Mouse (Mus musculus) layer of hippocampus, adult 9-11 months (tissue): ENCODE results near the gene Rfx7.
"Not testable (repeated sequence)": the region's sequence is repeated elsewhere in the genome, so short reads cannot be mapped to it uniquely, and the experiment has no call there.

Source experiments
- DNase-seq: peaks from one replicate; pipeline ENCODE4 v3.0.0; 2022

Gene Rfx7

DNA sequence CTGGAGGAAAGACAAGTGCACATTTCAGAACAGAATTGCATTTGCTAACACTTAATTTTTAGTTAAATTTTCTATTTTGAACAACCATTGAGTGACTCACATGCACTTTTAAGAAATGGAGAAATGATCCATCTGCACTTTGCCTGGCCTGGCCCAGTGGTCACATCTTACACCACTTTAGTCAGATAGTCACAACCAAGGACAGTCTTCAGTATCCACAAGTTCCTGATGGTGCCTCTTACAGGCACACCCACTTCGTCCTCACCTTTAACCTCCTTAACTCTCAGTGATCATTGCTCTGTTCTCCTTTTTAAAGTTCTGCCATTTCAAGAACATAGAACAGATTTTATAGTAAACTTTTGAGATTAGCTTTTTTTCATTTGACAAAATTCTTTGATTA is 26.7 kb downstream of the Rfx7 start:
- DNase-seq, result no peak

DNA sequence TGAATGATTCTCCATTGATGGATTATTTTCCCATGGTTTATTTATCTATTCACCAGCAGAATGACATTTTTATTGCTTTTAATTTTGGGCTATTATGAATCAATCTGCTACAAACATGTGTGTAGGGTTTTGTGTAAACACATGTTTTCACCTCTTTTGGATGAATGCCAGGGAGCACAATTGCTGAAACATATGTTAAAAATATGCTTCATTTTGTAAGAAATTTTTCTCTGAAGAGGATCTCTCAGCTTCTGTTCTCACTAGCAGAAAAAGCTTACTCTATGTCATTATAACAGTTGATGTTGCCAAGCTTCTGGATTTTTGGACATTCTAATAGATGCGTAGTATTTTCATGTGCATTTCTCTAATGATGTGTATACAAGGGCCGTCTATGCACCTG is 28.3 kb downstream of the Rfx7 start:
- no peak for DNase-seq

DNA sequence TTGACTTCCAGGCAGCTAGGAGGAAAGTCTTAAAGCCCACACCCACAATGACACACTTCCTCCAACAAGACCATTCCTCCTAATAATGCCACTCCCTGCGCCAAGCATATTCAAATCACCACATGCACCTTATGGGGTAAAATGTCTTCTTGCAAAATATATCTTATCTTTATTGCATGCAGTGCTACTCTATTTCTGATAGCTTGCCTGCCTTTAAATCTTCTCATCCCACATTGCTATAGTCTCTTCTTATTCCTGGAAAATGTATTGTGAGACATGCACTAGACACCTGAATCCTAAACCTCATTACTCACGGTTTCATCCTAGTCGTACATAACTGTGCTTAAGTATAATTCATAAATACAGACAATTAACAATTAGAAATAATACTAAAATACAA is 31.2 kb downstream of the Rfx7 start:
- no peak for DNase-seq

- no peak for DNase-seq
Measured at GRCm38 (mm10) chr9:72567116-72567515, 35.1 kb downstream of the Rfx7 start.

DNA sequence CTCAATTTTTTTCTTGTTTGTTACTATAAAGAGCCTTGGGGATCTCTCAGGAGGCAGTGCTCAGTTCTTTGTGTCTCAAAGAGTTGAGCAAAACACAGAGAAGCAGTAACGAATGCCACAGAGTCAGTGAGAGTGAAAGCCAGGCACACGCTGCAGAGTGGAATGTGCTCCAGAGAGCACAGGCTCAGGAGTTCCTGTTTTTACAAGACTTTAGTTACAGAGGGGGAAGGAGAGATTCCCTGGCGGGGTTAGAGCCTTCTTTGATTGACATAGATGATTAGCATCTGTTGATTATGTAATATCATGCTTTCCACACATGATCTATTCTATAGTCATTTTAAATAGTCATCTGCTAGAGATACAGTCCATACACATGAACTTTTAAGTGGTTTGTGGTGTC is 48.2 kb downstream of the Rfx7 start:
- no peak for DNase-seq

GRCm38 (mm10) chr9:72590861-72591260 is 58.8 kb downstream of the Rfx7 start:
- no peak for DNase-seq

- no peak for DNase-seq
Measured at GRCm38 (mm10) chr9:72592016-72592415, 60.0 kb downstream of the Rfx7 start.

- not testable (repeated sequence) for DNase-seq
Measured at GRCm38 (mm10) chr9:72594656-72595055, 62.6 kb downstream of the Rfx7 start.

DNA sequence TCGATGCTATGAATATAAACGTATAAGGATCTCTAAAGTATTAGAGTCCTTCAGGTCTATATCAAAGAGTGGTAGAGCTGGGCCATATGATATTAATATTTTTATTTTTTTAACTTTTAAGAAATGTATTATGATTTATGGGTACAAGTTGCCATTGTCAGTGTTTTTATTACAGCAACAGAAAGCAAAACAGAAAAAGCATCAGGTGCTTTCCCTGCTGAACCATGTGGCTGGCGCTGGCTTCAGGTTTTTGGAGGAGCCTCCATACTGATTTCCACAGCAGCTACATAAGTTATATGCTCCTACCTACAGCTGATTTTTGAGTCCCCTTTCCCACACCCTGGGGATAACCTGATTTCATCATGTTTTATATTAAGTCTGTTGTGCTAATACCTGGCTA is 68.1 kb downstream of the Rfx7 start:
- DNase-seq, result no peak

DNA sequence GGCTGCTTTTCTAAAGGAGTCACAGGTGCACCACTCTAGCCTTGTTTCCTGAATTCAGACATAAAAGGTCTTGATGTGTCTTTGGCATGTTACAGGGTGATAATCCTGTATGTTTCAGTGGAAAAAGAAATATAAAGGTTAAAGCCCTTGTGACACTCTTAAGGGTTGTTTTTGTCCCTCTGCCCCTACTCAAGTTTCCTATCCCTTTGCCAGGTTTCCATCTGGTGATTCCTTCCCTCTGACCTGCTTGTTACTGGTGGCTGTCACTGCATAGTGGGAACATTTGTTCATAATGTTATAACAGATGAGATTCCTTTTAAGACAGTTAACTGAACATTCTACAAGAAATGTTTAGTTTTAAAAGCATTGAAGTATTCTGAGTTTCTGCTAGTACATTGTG is 77.7 kb downstream of the Rfx7 start:
- no peak for DNase-seq

- DNase-seq, result no peak
Measured at GRCm38 (mm10) chr9:72613884-72614283, 81.8 kb downstream of the Rfx7 start.

GRCm38 (mm10) chr9:72614786-72615480 is 82.9 kb downstream of the Rfx7 start:
- DNase-seq, result no peak

DNA sequence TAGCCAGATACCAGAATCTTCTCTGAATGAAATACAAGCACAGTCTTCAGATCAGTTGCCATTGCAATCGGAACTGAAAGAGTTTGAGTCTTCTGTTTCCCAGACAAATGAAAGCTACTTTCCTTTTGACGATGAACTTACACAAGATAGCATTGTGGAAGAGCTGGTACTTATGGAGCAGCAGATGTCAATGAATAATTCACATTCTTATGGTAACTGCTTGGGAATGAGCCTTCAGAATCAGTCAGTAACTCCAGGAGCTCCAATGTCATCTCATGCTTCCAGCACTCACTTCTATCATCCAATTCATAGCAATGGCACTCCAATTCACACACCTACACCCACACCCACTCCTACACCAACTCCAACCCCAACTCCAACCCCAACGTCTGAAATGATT is 86.0 kb downstream of the Rfx7 start:
- DNase-seq, result no peak

DNA sequence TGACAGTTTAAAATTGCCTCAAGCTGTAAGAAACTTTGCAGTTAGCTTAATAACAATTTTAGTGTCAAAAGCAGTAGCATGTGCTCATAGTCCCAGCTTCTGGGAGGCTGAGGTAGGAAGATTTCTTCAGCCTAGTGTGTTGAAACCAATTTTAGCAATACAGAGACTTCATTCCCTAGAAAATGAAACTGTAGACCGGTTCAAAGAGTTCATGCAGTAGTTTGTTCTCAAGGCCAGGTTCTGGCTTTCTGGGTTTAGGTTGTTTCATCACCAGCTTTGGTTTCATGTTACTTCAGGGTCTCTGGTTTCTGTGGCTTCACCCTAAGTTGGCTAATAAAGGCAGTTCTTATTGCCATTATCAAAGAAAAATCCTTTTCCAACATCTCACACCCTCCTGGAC is 91.6 kb downstream of the Rfx7 start:
- DNase-seq, result no peak

GRCm38 (mm10) chr9:72627598-72627997 is 95.6 kb downstream of the Rfx7 start:
- no peak for DNase-seq

DNA sequence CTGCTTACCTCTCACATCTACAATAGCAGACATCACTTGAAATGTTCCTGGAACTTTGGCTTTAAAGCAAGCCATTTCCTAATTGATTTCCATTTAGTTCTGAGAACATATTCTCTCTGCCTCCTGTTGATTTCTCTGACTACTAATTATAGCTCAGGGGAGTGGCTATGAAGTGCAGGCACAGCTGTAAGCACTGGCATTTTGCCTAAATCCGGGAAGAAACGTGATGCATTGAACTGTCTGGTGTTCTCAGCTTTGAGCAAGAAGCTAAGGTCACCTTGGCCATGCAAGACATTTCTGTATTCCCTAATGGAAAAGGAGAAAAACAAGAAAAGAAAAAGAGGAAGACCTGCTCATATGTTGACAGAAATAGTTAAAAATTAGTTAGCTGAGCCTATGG is 96.6 kb downstream of the Rfx7 start:
- no peak for DNase-seq

DNA sequence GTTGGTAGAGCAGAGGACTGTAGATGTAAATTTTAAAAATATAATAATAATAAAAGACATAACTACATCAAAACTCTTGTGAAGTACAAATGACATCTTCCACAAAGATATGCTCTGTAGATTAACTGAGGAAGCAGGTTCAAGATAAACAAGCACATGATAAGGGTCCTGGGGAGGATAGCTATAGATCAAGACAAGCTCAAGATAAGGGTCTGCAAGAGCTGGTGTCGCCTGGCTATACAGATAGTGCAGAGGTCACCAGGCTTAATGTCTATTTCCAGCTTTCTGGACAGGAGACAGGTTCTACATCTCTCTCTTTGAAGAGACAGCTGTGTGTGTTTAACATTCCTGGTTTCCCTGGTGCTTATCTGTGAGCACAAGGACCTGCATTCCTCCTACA is 100.2 kb downstream of the Rfx7 start:
- no peak for DNase-seq

- no peak for DNase-seq
Measured at GRCm38 (mm10) chr9:72635134-72635533, 103.1 kb downstream of the Rfx7 start.

DNA sequence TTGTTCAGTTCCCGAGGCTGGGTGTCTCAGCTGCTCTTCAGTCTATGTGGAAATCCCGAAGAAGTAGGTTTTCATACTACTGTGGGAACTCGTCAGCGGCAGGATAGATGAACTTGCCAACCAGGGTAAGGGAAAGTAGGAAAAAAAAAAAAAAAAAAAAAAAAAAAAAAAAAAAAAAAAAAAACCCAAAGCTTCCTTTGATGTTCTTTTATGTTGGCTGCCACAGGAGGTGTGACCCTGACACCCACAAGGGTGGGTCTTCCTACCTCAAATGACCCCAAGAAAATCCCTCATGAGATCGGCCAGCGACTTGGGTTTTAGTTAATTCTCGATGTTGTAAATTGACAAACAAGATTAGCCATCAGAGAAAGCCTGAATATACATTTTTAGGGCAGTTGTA is 104.5 kb downstream of the Rfx7 start:
- no peak for DNase-seq

DNA sequence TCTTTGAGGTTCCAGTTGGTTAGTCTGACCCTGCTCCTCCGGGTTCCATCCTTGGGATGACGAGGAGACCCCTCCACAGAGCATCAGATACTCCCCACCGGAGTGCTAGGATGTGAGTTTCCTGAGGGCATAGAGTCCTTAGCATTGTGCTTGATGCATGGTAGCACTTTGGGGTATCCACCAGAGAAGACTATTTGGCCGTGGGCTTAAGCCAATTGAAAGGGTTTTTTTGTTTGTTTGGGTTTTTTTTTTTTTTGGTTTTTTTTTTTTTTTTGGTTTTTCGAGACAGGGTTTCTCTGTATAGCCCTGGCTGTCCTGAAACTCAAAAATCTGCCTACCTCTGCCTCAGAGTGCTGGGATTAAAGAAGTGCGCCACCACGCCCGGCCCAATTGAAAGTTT is 105.2 kb downstream of the Rfx7 start:
- no peak for DNase-seq

- DNase-seq, result no peak
Measured at GRCm38 (mm10) chr9:72638951-72639842, 107.2 kb downstream of the Rfx7 start.

DNA sequence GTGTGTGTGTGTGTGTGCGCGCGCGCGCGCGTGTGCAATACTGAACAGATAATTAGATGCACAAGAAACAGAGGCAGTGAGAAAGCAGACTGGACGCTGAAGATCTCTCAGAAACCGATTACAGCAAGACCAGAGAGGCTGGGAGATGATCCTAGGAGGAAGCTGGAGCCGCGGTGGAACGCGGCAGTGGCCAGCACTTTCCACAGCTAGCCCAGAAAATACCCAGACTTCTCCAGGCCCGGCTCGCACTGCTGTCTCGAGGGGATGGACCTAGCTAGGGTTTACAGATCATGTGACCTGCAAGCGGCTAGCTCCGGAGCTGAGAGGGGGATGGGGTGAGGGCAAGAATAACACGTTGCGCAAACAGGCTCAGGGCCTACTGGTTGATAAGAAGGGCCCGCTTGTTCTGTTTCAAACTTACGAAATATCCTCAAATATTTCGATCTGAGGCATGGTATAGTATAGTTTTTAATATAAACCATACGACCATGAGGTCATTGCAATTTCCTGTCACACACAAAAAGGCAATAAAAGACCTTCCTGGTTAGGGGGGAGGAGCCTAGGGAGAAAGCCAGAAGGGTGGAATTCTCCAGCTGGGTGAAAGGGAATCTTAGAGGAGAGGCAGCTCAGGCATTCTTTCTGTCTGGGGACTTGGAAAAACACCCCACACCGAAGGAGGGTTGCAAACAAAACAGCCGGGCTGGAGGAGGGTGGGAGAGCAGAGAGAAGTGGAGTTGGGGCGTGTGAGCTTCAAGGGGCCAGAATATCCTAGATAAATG is 108.0 kb downstream of the Rfx7 start:
- peak; percentile 71 for DNase-seq

- DNase-seq, result no peak
Measured at GRCm38 (mm10) chr9:72640642-72641041, 108.6 kb downstream of the Rfx7 start.
